Mouse (Mus musculus) myocyte (in vitro differentiated cells): ENCODE data around the gene Tmc8.

ENCODE experiments used
- E2F4 ChIP-seq: IDR thresholded peaks from one replicate; pipeline ENCODE4 v1.6.1; 2011; ENCODE audit warnings: mild to moderate bottlenecking, control low read depth, moderate library complexity; ENCODE audit not compliant: insufficient read depth
- POLR2A ChIP-seq: IDR thresholded peaks from one replicate; pipeline ENCODE4 v1.6.1; 2011; ENCODE audit warnings: low read depth, mild to moderate bottlenecking, control low read depth, moderate library complexity; ENCODE audit not compliant: insufficient read length
- POLR2AphosphoS2 ChIP-seq: IDR thresholded peaks from one replicate; pipeline ENCODE4 v1.6.1; 2011; ENCODE audit warnings: low read depth, control low read depth; ENCODE audit not compliant: insufficient read length
- SRF ChIP-seq: IDR thresholded peaks from one replicate; pipeline ENCODE4 v1.6.1; 2011; ENCODE audit warnings: low read depth; ENCODE audit not compliant: control insufficient read depth, insufficient read length
- TCF12 ChIP-seq: IDR thresholded peaks from one replicate; pipeline ENCODE4 v1.6.1; 2011; ENCODE audit warnings: mild to moderate bottlenecking, control low read depth; ENCODE audit not compliant: poor library complexity, insufficient read depth, severe bottlenecking
- TCF3 ChIP-seq: IDR thresholded peaks from one replicate; pipeline ENCODE4 v1.6.1; 2011; ENCODE audit warnings: low read depth, control low read depth; ENCODE audit not compliant: insufficient read length
- USF1 ChIP-seq: IDR thresholded peaks from one replicate; pipeline ENCODE4 v1.6.1; 2011; ENCODE audit warnings: low read depth, mild to moderate bottlenecking, control low read depth, moderate library complexity

DNA sequence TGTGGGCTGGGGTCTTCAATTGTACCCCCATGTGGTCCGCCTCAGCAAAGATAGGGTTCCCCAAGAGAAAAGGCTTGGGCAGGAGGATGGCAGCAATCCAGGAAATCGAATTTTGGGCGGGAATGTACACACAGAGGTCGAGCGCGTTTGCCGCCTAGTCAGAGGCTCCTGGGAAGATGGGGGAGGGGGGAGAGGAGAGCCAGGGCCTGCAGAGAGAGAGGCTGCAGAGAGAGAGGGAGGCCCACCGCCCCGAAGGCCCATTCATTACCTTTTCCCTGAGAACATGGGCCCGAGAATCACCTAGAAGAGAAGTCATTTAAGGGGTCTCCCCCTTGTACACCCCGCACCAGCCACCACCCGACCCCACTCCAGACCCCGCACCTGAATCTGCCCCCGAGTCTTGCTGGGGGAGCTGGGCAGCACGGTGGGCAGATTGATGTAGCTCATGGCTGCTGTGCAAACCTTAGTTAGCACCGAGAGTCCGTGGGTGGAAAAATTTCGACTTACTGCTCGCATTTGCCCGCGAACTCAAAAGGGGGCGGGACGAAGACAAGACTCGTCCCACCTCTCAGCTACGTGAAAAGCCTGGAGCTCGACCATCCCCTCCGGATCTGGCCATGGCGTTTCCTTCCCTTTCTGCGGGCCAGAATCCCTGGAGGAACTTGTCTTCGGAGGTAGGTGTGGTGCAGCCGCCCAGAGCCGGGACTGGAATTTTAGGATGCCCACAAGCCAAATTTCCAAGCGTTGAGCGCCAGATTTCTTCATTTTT, 43.6 kb downstream of the Tmc8 start, which contains the start of the genes Afmid and Tk1:
- TF ChIP-seq USF1: no peak
- peak; percentile 54 for TF ChIP-seq POLR2A
- TF ChIP-seq SRF: peak; percentile 1
- no peak for TF ChIP-seq TCF12
- no peak for TF ChIP-seq TCF3
- TF ChIP-seq POLR2AphosphoS2: peak; percentile 61
- TF ChIP-seq E2F4: peak; percentile 74
